Mouse (Mus musculus) cerebellum, adult 2 months (tissue): ENCODE measurements around the gene Gm28079. TPM values are rescaled to one million over a fixed set of nuclear protein-coding genes. Genes with fewer than 3 reads are reported as not detected.
"Not testable (repeated sequence)": the region's sequence is repeated elsewhere in the genome, so short reads cannot be mapped to it uniquely, and the experiment has no call there.

Experiments used
- DNase-seq, 2 experiments: peaks; one replicate each; pipeline ENCODE4 v3.0.0; 2021
- H3K27ac ChIP-seq: fragments of 200-500 bp; 2 replicates; pipeline ENCODE4 v1.5.1; 2012; ENCODE audit warnings: low read length, control low read depth, inconsistent platforms; ENCODE audit not compliant: insufficient read depth
- H3K27me3 ChIP-seq: fragments of 200-500 bp; 2 replicates; pipeline ENCODE4 v1.6.1; 2012; ENCODE audit warnings: inconsistent platforms, mild to moderate bottlenecking, low read length, moderate library complexity; ENCODE audit not compliant: control insufficient read depth, insufficient read depth
- H3K4me1 ChIP-seq: fragments of 200-500 bp; 2 replicates; pipeline ENCODE4 v1.6.1; 2011; ENCODE audit warnings: low read length; ENCODE audit not compliant: control insufficient read depth, insufficient read depth
- H3K4me3 ChIP-seq: fragments of 200-500 bp; replicated peaks from 2 replicates; pipeline ENCODE3; 2011; ENCODE audit warnings: mild to moderate bottlenecking, low read depth, low read length, control low read depth; ENCODE audit not compliant: insufficient read depth
- WGBS: fragments of 180-500 bp; shearing (Covaris S2); methylation state at CpG from one replicate; pipeline ENCODE4 v1.1.7; 2018; 5-methylcytosine and 5-hydroxymethylcytosine counted together
- polyA plus RNA-seq: library from polyadenylated mRNA; depleted of rRNA; stranded (reverse); fragments of >200 nt; gene quantifications from 2 replicates; pipeline ENCODE4 v1.2.3, GENCODE M21; 2012; rRNA removed

Gene Gm28079
- not detected in 2 replicates for polyA plus RNA-seq

DNA sequence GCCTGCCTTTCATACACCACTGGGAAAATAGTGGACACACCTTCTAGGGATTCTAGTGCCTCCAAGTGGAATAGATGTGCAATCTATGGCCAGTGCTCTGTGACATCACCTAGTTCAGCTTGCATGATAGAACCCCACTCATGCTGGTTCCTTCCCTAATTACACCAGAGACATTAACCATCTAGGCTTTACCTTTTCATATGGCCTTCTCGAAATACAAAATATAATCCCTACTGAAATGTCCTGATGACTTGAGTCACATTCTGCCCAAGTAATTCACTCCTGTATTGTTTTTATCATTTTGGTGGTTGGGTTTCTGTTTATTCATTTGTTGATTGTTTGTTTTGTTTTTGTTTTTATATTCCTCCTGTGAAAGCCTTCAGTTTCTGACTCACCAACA lies at the start of gene Gm28079:
Gene Gm28079 (minus strand): TSS at position 101 of the 400 bp plus-strand sequence.
- DNase-seq, H3K27ac ChIP-seq, H3K27me3 ChIP-seq, H3K4me1 ChIP-seq, H3K4me3 ChIP-seq: not testable (repeated sequence)
- no CpG with 5 or more reads among the region's 1 CpGs for WGBS
